Mouse (Mus musculus): Measurements from ENCODE around the gene Flywch2. TPM values are rescaled to one million over a fixed set of nuclear protein-coding genes. Genes with fewer than 3 reads are reported as not detected.
A peak's percentile ranks its signal among the peaks of the same experiment; 100 is the strongest.

Flywch2 gene
- polyA plus RNA-seq (2012; rRNA removed) = 9.3 and 12.2 TPM in 2 replicates

- Histone ChIP-seq H3K4me3 (ENCODE audit: insufficient read depth, low read depth, low read length) (peak within 1 kb of the TSS; percentile 59), H3K27ac (ENCODE audit: insufficient read depth, low read depth, low read length) (peak within 1 kb of the TSS; percentile 41; the same call in 1 of the 2 replicates), H3K36me3 (ENCODE audit: control insufficient read depth, insufficient read depth, low read length) (no peaks in the 10 kb centered on the region), H3K4me1 (ENCODE audit: control insufficient read depth, insufficient read depth, low read length) (peaks cover 6% of the 10 kb centered on the region; the same call in 1 of the 2 replicates), H3K27me3 (replicated peaks; ENCODE audit: control insufficient read depth, insufficient read depth, low read length) (no peaks in the 10 kb centered on the region)
- DNase-seq = peak; percentile 89
- no peak for TF ChIP-seq POLR2A (IDR thresholded peaks at IDR 0.05; ENCODE audit: low read depth, low read length)
- 0 out of 2 replicates have a peak, but pooled peaks have one; percentile 6 for TF ChIP-seq CTCF (conservative IDR thresholded peaks at IDR 0.05; ENCODE audit: insufficient read depth, insufficient read length, low read depth, low read length)
- 4% methylated on average over 43 of the region's 43 CpGs for WGBS
Observed at GRCm38 (mm10) chr17:23785561-23786471, at the start of gene Flywch2. TSS of gene Flywch2 (minus strand) at chr17:23786081.

- WGBS = 100% methylated on average over 1 of the region's 1 CpGs
- TF ChIP-seq POLR2A (IDR thresholded peaks at IDR 0.05; ENCODE audit: low read depth, low read length) (no peak), CTCF (conservative IDR thresholded peaks at IDR 0.05; ENCODE audit: insufficient read depth, insufficient read length, low read depth, low read length) (no peak)
- H3K4me1 ChIP-seq (ENCODE audit: control insufficient read depth, insufficient read depth, low read length) = peaks cover 3% of the 10 kb centered on the region; the same call in 1 of the 2 replicates
- H3K27me3 ChIP-seq (replicated peaks; ENCODE audit: control insufficient read depth, insufficient read depth, low read length) = no peaks in the 10 kb centered on the region
- no peak overlapping the region for H3K4me3 ChIP-seq (ENCODE audit: insufficient read depth, low read depth, low read length)
- H3K36me3 ChIP-seq (ENCODE audit: control insufficient read depth, insufficient read depth, low read length) = no peaks in the 10 kb centered on the region
- no peak for DNase-seq
- H3K27ac ChIP-seq (ENCODE audit: insufficient read depth, low read depth, low read length) = no peak overlapping the region
Observed at GRCm38 (mm10) chr17:23831201-23831600, 45.3 kb upstream of the Flywch2 start.

- no peaks in the 10 kb centered on the region for H3K36me3 ChIP-seq (ENCODE audit: control insufficient read depth, insufficient read depth, low read length)
- TF ChIP-seq POLR2A (IDR thresholded peaks at IDR 0.05; ENCODE audit: low read depth, low read length) (peak; percentile 30), CTCF (conservative IDR thresholded peaks at IDR 0.05; ENCODE audit: insufficient read depth, insufficient read length, low read depth, low read length) (peak; percentile 63)
- peaks cover 3% of the 10 kb centered on the region; the same call in 1 of the 2 replicates for H3K4me1 ChIP-seq (ENCODE audit: control insufficient read depth, insufficient read depth, low read length)
- under 1% methylated on average over 37 of the region's 42 CpGs for WGBS
- peak within 1 kb of the TSS; percentile 78 for H3K4me3 ChIP-seq (ENCODE audit: insufficient read depth, low read depth, low read length)
- no peaks in the 10 kb centered on the region for H3K27me3 ChIP-seq (replicated peaks; ENCODE audit: control insufficient read depth, insufficient read depth, low read length)
- H3K27ac ChIP-seq (ENCODE audit: insufficient read depth, low read depth, low read length) = peak within 1 kb of the TSS; percentile 96
- DNase-seq = peak; percentile 92
Observed at GRCm38 (mm10) chr17:23829064-23829619, 43.3 kb upstream of the Flywch2 start, which contains the start of gene Elob. TSS of gene Elob (minus strand) at chr17:23829136.

GRCm38 (mm10) chr17:23828271-23829001 lies 42.6 kb upstream of the Flywch2 start:
- H3K4me3 ChIP-seq (ENCODE audit: insufficient read depth, low read depth, low read length) = peak overlapping the region; percentile 71
- no peaks in the 10 kb centered on the region for H3K27me3 ChIP-seq (replicated peaks; ENCODE audit: control insufficient read depth, insufficient read depth, low read length)
- TF ChIP-seq POLR2A (IDR thresholded peaks at IDR 0.05; ENCODE audit: low read depth, low read length) = no peak
- TF ChIP-seq CTCF (conservative IDR thresholded peaks at IDR 0.05; ENCODE audit: insufficient read depth, insufficient read length, low read depth, low read length) = no peak
- WGBS = under 1% methylated on average over 47 of the region's 47 CpGs
- H3K36me3 ChIP-seq (ENCODE audit: control insufficient read depth, insufficient read depth, low read length) = no peaks in the 10 kb centered on the region; the same call in 1 of the 2 replicates
- H3K4me1 ChIP-seq (ENCODE audit: control insufficient read depth, insufficient read depth, low read length) = peaks cover 3% of the 10 kb centered on the region; the same call in 1 of the 2 replicates
- DNase-seq = peak; percentile 25
- peak overlapping the region; percentile 4; the same call in 1 of the 2 replicates for H3K27ac ChIP-seq (ENCODE audit: insufficient read depth, low read depth, low read length)

- H3K4me3 ChIP-seq (ENCODE audit: insufficient read depth, low read depth, low read length) = no peak overlapping the region
- WGBS = 85% methylated on average over 4 of the region's 4 CpGs
- no peak overlapping the region for H3K27ac ChIP-seq (ENCODE audit: insufficient read depth, low read depth, low read length)
- TF ChIP-seq POLR2A (IDR thresholded peaks at IDR 0.05; ENCODE audit: low read depth, low read length) = no peak
- no peak for TF ChIP-seq CTCF (conservative IDR thresholded peaks at IDR 0.05; ENCODE audit: insufficient read depth, insufficient read length, low read depth, low read length)
- H3K27me3 ChIP-seq (replicated peaks; ENCODE audit: control insufficient read depth, insufficient read depth, low read length) = no peaks in the 10 kb centered on the region
- H3K36me3 ChIP-seq (ENCODE audit: control insufficient read depth, insufficient read depth, low read length) = no peaks in the 10 kb centered on the region; the same call in 1 of the 2 replicates
- DNase-seq = no peak
- H3K4me1 ChIP-seq (ENCODE audit: control insufficient read depth, insufficient read depth, low read length) = peaks cover 3% of the 10 kb centered on the region; the same call in 1 of the 2 replicates
Observed at GRCm38 (mm10) chr17:23825591-23825990, 39.7 kb upstream of the Flywch2 start.

GRCm38 (mm10) chr17:23823614-23824013 lies 37.7 kb upstream of the Flywch2 start:
- Histone ChIP-seq H3K4me3 (ENCODE audit: insufficient read depth, low read depth, low read length) (no peak overlapping the region), H3K36me3 (ENCODE audit: control insufficient read depth, insufficient read depth, low read length) (peaks cover 8% of the 10 kb centered on the region), H3K4me1 (ENCODE audit: control insufficient read depth, insufficient read depth, low read length) (no peaks in the 10 kb centered on the region), H3K27ac (ENCODE audit: insufficient read depth, low read depth, low read length) (no peak overlapping the region), H3K27me3 (replicated peaks; ENCODE audit: control insufficient read depth, insufficient read depth, low read length) (no peaks in the 10 kb centered on the region)
- 90% methylated on average over 12 of the region's 12 CpGs for WGBS
- TF ChIP-seq POLR2A (IDR thresholded peaks at IDR 0.05; ENCODE audit: low read depth, low read length) (no peak), CTCF (conservative IDR thresholded peaks at IDR 0.05; ENCODE audit: insufficient read depth, insufficient read length, low read depth, low read length) (no peak)
- no peak for DNase-seq
